Mouse (Mus musculus) heart, postnatal 0 days (tissue): ENCODE data around the gene Zfp646.

Experiments
- CTCF ChIP-seq: IDR thresholded peaks from 2 replicates; pipeline ENCODE4 v1.5.1; 2016; ENCODE audit warnings: antibody characterized with exemption, control low read depth, low read depth
- EP300 ChIP-seq: IDR thresholded peaks from 2 replicates; pipeline ENCODE4 v1.6.1; 2016; ENCODE audit warnings: antibody characterized with exemption, low read depth

GRCm38 (mm10) chr7:127915293-127915692, 39.3 kb downstream of the Zfp646 start:
- TF ChIP-seq EP300 (no peak), CTCF (no peak)
